Mouse (Mus musculus): ENCODE results near the gene Map3k3. TPM values are rescaled to one million over a fixed set of nuclear protein-coding genes. Genes with fewer than 3 reads are reported as not detected.

The Map3k3 gene
- polyA plus RNA-seq (2012; rRNA removed), result 51.7 and 55.4 TPM in 2 replicates

DNA sequence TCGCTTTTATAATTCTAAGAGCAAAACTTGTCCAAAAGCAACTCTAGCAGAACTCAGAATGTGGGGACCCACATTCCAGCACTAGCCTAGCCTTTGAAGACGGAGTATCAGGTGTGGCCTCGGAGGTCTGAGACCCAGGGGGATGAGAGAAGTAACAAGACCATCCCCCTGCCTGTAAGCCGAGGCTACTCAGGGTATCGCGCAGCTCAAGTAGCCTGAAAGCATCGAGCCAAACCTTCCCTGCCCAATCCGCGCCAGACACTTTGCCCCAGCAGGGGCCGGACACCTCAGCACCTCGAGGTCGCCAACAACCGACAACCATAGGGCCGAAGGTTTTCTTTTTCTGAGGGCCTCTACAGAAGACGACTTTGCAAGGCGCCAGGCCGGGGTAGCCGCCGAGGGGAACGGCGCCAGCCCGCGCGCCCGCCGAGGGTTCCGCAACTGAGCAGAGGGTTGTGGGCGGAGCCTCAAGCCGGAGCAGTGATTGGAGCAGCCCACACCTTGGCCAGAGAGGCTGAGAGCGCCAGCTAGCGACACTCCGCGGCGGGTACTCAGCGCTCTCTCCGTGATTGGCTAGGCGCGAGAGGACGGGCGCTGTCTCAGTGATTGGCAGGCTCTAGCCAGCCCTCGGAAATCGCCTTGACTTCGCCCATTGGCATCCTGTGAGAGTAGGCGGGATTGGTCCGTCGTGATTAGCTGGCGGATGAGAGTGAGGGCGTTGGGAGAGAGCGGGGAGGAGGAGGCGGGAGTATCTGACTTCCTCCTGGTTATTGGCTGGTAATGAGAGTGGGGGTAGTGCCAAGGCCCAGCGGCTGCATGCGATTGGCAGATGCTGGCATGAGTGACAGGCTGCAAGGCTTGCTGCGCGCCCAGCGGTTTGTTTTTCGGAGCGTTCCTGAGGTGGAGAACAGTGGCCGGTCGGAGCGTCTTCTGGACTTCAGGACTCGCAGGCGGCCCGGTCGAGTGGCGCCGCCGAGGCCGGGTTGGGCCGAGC lies at the start of gene Map3k3:
Gene Map3k3, plus strand, starts transcription at position 906 of the 994 bp plus-strand sequence.

DNA sequence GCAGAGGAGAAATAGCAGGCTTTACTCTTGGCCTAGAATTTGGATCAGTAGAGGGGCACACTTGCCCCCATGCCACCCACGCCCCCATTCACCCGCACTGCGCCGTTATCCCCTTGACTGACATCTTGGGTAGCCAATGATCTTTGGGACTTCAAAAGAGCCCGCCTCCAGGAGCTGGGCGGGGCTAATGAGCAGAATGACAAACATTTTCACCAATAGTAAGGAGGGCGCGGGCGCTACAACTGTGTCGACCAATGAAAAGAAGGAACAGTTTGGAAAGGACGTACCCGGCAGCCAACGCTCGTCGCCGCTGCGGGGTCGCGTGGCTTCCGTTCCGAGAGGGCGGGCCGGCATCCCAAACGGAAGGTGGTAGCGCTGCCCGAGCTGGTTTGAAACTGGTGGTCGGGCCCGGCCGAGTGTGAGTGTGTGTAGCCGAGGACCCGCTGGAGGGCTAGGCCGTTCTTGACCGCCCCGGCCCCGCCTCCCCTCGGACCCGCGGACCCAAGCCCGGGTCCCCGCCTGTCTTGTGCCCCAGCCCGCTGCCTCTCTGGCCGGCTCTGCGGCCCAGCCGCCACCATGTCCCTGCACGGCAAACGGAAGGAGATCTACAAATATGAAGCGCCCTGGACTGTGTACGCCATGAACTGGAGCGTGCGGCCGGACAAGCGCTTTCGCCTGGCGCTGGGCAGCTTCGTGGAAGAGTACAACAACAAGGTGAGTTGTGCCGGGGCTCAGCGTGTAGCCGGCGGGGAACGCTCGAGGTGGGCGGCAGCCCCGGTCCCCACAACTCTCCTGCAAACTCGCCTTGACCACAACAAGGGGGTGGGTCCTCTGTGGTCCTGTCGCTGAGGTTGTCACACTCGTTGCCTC lies 47.6 kb upstream of the Map3k3 start, which contains the start of gene Dcaf7:
Gene Dcaf7, plus strand, starts transcription at position 325 of the 870 bp plus-strand sequence.

DNA sequence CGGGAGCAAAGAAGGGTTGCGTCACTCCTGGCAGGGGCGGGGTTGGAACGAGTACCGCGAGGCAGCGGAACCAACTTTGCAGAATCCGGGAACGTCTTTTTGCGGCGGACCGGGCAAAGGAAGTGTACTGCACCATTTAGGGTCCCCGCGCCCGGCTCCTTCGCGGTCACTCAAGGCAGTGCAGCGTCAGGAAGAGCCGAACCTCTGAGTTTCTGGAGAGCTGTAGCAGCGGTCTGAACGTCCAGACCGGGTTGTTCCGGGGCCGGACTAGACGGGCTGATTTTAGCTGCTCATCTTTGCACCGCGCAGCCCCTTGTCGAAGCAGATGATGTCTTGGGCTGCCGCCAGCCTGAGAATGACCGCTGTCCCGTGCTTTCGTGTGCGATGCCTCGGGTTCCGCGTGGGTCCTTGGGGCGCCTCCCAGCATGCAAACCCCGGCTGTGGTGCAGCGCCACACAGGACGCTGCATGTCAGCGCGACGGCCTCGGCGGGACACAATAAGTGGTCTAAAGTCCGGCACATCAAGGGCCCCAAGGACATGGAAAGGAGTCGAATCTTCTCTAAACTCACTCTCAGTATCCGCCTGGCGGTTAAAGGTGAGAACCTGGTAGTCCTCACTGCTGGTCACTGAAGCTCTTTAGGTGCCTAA lies 18.4 kb upstream of the Map3k3 start, which contains the start of gene Taco1:
Gene Taco1, plus strand, starts transcription at position 139 of the 649 bp plus-strand sequence.

DNA sequence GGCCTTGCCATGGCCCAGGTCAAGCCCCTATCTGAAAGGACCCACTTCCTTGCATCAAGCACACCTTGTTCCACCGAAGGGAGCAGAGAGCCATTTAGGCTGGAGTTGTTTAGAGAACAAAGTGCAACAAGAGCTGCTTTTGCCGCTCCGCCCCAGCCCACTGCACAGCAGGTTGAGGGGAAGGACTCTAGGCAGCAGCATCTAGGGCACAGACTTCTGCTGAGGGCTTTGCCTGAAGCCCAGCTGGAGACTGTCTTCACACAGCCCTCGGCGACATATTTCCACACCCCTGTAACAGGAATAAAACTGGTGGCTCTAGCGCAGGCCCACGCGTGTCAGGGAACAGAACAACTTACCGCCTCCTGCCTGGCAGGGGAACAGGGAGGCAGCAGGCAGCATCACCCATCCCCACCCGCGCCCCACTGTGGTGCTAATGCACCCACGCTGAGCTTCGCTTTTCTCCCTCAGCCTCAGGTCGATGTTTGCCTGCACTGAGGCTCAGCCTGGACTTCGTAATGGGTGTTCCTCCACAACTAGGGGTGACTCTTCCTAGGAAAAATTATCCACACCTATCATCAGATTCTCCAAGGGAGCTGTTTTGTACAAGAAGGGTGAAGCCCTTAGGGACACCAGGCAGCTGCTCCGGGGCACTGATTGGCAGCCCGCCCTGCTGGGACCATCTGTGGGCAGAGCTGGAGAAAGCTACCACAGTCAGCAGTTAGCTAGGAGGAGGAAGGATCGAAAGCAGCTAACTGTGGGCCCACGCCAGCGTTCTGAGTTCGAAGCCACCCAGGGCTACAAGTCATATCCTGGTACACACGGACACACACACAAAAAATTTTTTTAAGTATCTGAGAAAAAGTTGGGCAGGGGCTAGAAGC lies 76.7 kb downstream of the Map3k3 start, which contains the start of the genes Gm10840 and Limd2:
Gene Gm10840, plus strand, starts transcription at position 10 of the 881 bp plus-strand sequence.
Gene Limd2, minus strand, starts transcription at position 20 of the 881 bp plus-strand sequence.

DNA sequence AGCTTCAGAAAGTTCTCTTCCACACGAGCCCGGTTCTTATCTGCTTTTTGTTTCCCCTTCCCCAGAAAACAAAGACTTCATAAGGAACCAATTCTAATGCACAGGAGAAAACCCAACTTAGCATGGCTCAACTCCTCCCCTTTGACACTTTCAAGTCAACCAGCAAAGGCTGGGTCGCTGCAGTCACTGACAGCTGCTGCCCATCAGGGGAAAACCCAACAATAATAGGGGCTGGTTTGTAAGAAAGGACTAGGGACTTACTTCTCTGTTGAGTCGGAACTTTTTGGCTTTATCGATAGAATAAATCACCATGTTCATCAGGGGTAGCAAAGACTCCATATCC lies 117.7 kb downstream of the Map3k3 start, which contains the start of gene Strada:
Gene Strada, minus strand, starts transcription at position 46 of the 343 bp plus-strand sequence.

Other genes starting within 250 kb of the Map3k3 start
- gene Cyb561, start 131.3 kb upstream of the Map3k3 start, polyA plus RNA-seq (2012; rRNA removed), result 43.9 and 48.1 TPM in 2 replicates
- 33.7 and 33.9 TPM in 2 replicates for gene Ace, start 116.7 kb upstream of the Map3k3 start, polyA plus RNA-seq (2012; rRNA removed)
- not detected in 2 replicates for gene Ace3, start 89.9 kb upstream of the Map3k3 start, polyA plus RNA-seq (2012; rRNA removed)
- gene Kcnh6, start 76.5 kb upstream of the Map3k3 start, polyA plus RNA-seq (2012; rRNA removed), result 0.41 and 0.78 TPM in 2 replicates
- gene Dcaf7, start 47.7 kb upstream of the Map3k3 start, polyA plus RNA-seq (2012; rRNA removed), result 50.3 and 50.4 TPM in 2 replicates
- gene Taco1, start 18.6 kb upstream of the Map3k3 start, polyA plus RNA-seq (2012; rRNA removed), result 13.4 and 14.6 TPM in 2 replicates
- gene Gm10840, start 76.2 kb downstream of the Map3k3 start, polyA plus RNA-seq (2012; rRNA removed), result not detected in 2 replicates
- gene Limd2, start 76.2 kb downstream of the Map3k3 start, polyA plus RNA-seq (2012; rRNA removed), result 26.1 and 32.1 TPM in 2 replicates
- gene Strada, start 117.6 kb downstream of the Map3k3 start, polyA plus RNA-seq (2012; rRNA removed), result 24.5 and 35.7 TPM in 2 replicates
- 9.6 and 9.7 TPM in 2 replicates for gene Ccdc47, start 131.7 kb downstream of the Map3k3 start, polyA plus RNA-seq (2012; rRNA removed)
- gene Ddx42, start 132.3 kb downstream of the Map3k3 start, polyA plus RNA-seq (2012; rRNA removed), result 10.6 and 14.3 TPM in 2 replicates
- 21.0 and 22.2 TPM in 2 replicates for gene Ftsj3, start 171.5 kb downstream of the Map3k3 start, polyA plus RNA-seq (2012; rRNA removed)
- 26.6 and 33.6 TPM in 2 replicates for gene Psmc5, start 171.5 kb downstream of the Map3k3 start, polyA plus RNA-seq (2012; rRNA removed)
- gene Smarcd2, start 188.4 kb downstream of the Map3k3 start, polyA plus RNA-seq (2012; rRNA removed), result 116 and 149 TPM in 2 replicates
- 0.24 and 0.45 TPM in 2 replicates for gene Tcam1, start 192.1 kb downstream of the Map3k3 start, polyA plus RNA-seq (2012; rRNA removed)
- not detected in 2 replicates for gene Gh, start 217.3 kb downstream of the Map3k3 start, polyA plus RNA-seq (2012; rRNA removed)
- gene Cd79b, start 230.1 kb downstream of the Map3k3 start, polyA plus RNA-seq (2012; rRNA removed), result 1.6 and 1.9 TPM in 2 replicates